In genomic region chr11:19011108-19011805, GRCm38 (mm10) we compare ENCODE assay signal across 10 mouse cellular contexts. TPM values are rescaled to one million over a fixed set of nuclear protein-coding genes. Genes with fewer than 3 reads are reported as not detected.
DNase-seq lines count a peak whose midpoint lies in the region; ATAC-seq and TF ChIP-seq lines count a peak whose summit lies in the region.
"Had no signal": no experiment of that assay in that cellular context is flagged by ENCODE, and none has a peak within 500 bp of the region (broad histone marks: within the 10 kb centered on the region; RNA-seq: fewer than 3 reads in every experiment).

No protein-coding gene starts in this region.

- ATAC-seq in neural tube, embryonic 11.5 days (ENCODE audit: insufficient read depth, low FRiP score, low TSS enrichment): no peak
- ATAC-seq in intestine, embryonic 16.5 days: no peak
- no peak for ATAC-seq in stomach, postnatal 0 days (ENCODE audit: low FRiP score, low TSS enrichment)

- peak overlapping the region; percentile 92 for H3K4me2 ChIP-seq in neural tube, embryonic 11.5 days (ENCODE audit: low read depth)
- H3K4me2 ChIP-seq in intestine, embryonic 16.5 days (ENCODE audit: low read depth, low read length): peak overlapping the region; percentile 83
- H3K4me2 ChIP-seq in stomach, postnatal 0 days (replicated peaks; ENCODE audit: low read depth): peak overlapping the region; percentile 92
- H3K4me2 ChIP-seq: limb, embryonic 15.5 days had no signal

- peak overlapping the region; percentile 100 for H3K27ac ChIP-seq in heart, embryonic 10.5 days
- H3K27ac ChIP-seq in neural tube, embryonic 11.5 days (ENCODE audit: low read depth, low read length): peak overlapping the region; percentile 57
- H3K27ac ChIP-seq in intestine, embryonic 16.5 days (ENCODE audit: low read length): peak overlapping the region; percentile 46
- peak overlapping the region; percentile 85 for H3K27ac ChIP-seq in stomach, postnatal 0 days (replicated peaks)
- H3K27ac ChIP-seq: limb, embryonic 15.5 days had no signal

- peak overlapping the region; percentile 55 for H3K9ac ChIP-seq in neural tube, embryonic 11.5 days (ENCODE audit: low read length)
- peak overlapping the region; percentile 77 for H3K9ac ChIP-seq in intestine, embryonic 16.5 days (ENCODE audit: low read depth, low read length)
- peak overlapping the region; percentile 74 for H3K9ac ChIP-seq in stomach, postnatal 0 days (ENCODE audit: low read length)
- H3K9ac ChIP-seq: limb, embryonic 15.5 days had no signal

- no peak for TF ChIP-seq EP300 in stomach, postnatal 0 days (optimal IDR thresholded peaks at IDR 0.05)

- DNase-seq in heart, embryonic 10.5 days (ENCODE audit: low spot score): peak; percentile 51
- DNase-seq in heart, postnatal 10 days: no peak
- DNase-seq in neural tube, embryonic 11.5 days (ENCODE audit: low spot score): no peak
- DNase-seq in neural tube, embryonic 10.5 days (ENCODE audit: extremely low spot score, low spot score): no peak
- DNase-seq in stomach, postnatal 0 days (ENCODE audit: low spot score): no peak
- DNase-seq in adrenal gland, adult 18-20 months (ENCODE audit: low spot score in 2 of 2): no peak
- no peak for DNase-seq in layer of hippocampus, adult 9-10 months (ENCODE audit: low spot score)

- peak overlapping the region; percentile 79 for H3K4me3 ChIP-seq in heart, embryonic 10.5 days
- peak overlapping the region; percentile 30 for H3K4me3 ChIP-seq in neural tube, embryonic 11.5 days (ENCODE audit: low read depth, low read length)
- peak overlapping the region; percentile 44 for H3K4me3 ChIP-seq in intestine, embryonic 16.5 days (ENCODE audit: low read length)
- H3K4me3 ChIP-seq in stomach, postnatal 0 days (ENCODE audit: low read depth, low read length): peak overlapping the region; percentile 47
- H3K4me3 ChIP-seq: limb, embryonic 15.5 days had no signal

- WGBS in heart, embryonic 10.5 days: 38% methylated on average over 9 of the region's 9 CpGs
- WGBS in neural tube, embryonic 11.5 days: 31% methylated on average over 9 of the region's 9 CpGs
- 43% methylated on average over 9 of the region's 9 CpGs for WGBS in intestine, embryonic 16.5 days
- 22% methylated on average over 9 of the region's 9 CpGs for WGBS in stomach, postnatal 0 days

- peaks cover 54% of the 10 kb centered on the region for H3K4me1 ChIP-seq in heart, embryonic 10.5 days
- peaks cover 52% of the 10 kb centered on the region for H3K4me1 ChIP-seq in neural tube, embryonic 11.5 days (ENCODE audit: control insufficient read depth, insufficient read depth, low read length)
- 0 out of 2 replicates have a peak, but pooled peaks cover 5% of the 10 kb centered on the region for H3K4me1 ChIP-seq in intestine, embryonic 16.5 days (ENCODE audit: control insufficient read depth, insufficient read depth, low read length)
- no peaks in the 10 kb centered on the region for H3K4me1 ChIP-seq in stomach, postnatal 0 days (replicated peaks; ENCODE audit: control insufficient read depth, insufficient read depth)

- TF ChIP-seq CTCF in stomach, postnatal 0 days (IDR thresholded peaks at IDR 0.05; ENCODE audit: low read depth): no peak

- H3K9me3 ChIP-seq in heart, embryonic 10.5 days: no peaks in the 10 kb centered on the region
- no peaks in the 10 kb centered on the region for H3K9me3 ChIP-seq in neural tube, embryonic 11.5 days (ENCODE audit: control insufficient read depth, low read length)
- no peaks in the 10 kb centered on the region for H3K9me3 ChIP-seq in intestine, embryonic 16.5 days (ENCODE audit: control insufficient read depth, low read length)
- no peaks in the 10 kb centered on the region for H3K9me3 ChIP-seq in stomach, postnatal 0 days (ENCODE audit: control insufficient read depth, low read length)
- H3K9me3 ChIP-seq: limb, embryonic 15.5 days had no signal

- peaks cover 58% of the 10 kb centered on the region for H3K36me3 ChIP-seq in heart, embryonic 10.5 days
- no peaks in the 10 kb centered on the region; the same call in none of the 2 replicates for H3K36me3 ChIP-seq in neural tube, embryonic 11.5 days (ENCODE audit: control insufficient read depth, insufficient read depth, low read length)
- peaks cover 3% of the 10 kb centered on the region; the same call in 1 of the 2 replicates for H3K36me3 ChIP-seq in intestine, embryonic 16.5 days (ENCODE audit: control insufficient read depth, insufficient read depth, low read length)
- H3K36me3 ChIP-seq in stomach, postnatal 0 days (ENCODE audit: control insufficient read depth, insufficient read depth, low read length): peaks cover 12% of the 10 kb centered on the region; the same call in 1 of the 2 replicates
- H3K36me3 ChIP-seq: limb, embryonic 15.5 days had no signal

- no peaks in the 10 kb centered on the region for H3K27me3 ChIP-seq in heart, embryonic 10.5 days (ENCODE audit: insufficient read depth, poor library complexity, severe bottlenecking)
- no peaks in the 10 kb centered on the region for H3K27me3 ChIP-seq in neural tube, embryonic 11.5 days (ENCODE audit: control insufficient read depth, insufficient read depth, low read length)
- H3K27me3 ChIP-seq in intestine, embryonic 16.5 days (replicated peaks; ENCODE audit: control insufficient read depth, insufficient read depth, low read length): no peaks in the 10 kb centered on the region
- no peaks in the 10 kb centered on the region for H3K27me3 ChIP-seq in stomach, postnatal 0 days (ENCODE audit: control insufficient read depth, insufficient read depth, low read length)
- H3K27me3 ChIP-seq: CH12.LX had no signal

- intact Hi-C loops in heart, postnatal 10 days (cut with DNase I): no loop called here

RNA-seq across cellular contexts. Expression of gene Meis1, which starts 7.5 kb away (rescaled TPM):
- polyA plus RNA-seq in heart, embryonic 10.5 days (2016; fragmentation: Nextera tagmentation; extraction: Ambion mirVana): 111 and 139 TPM in 2 replicates
- total RNA-seq in heart, postnatal 10 days (2021): 10 to 100 TPM; 26.9 to 44.1 TPM
- 183 and 189 TPM in 2 replicates for polyA plus RNA-seq in neural tube, embryonic 11.5 days (2014; fragmentation: Nextera tagmentation; extraction: Ambion mirVana)
- 76.1 and 84.7 TPM in 2 replicates for polyA plus RNA-seq in intestine, embryonic 16.5 days (2015; fragmentation: Nextera tagmentation; extraction: Ambion mirVana)
- 48.5 and 50.2 TPM in 2 replicates for polyA plus RNA-seq in stomach, postnatal 0 days (2015; fragmentation: Nextera tagmentation; extraction: Ambion mirVana)
- total RNA-seq in adrenal gland, adult 18-20 months (2021): 10 to 100 TPM; 31.2 to 49.4 TPM

Comparison
In these comparisons a context has a peak if more than half of its experiments do, and no peak if none do; other contexts are left out.
1. H3K27ac ChIP-seq: peak in every context shown above with its lines; median percentile 100 in heart, embryonic 10.5 days; 85 in stomach, postnatal 0 days; 57 in neural tube, embryonic 11.5 days; 46 in intestine, embryonic 16.5 days.